Mouse (Mus musculus) monocyte, adult 2 months (primary cell): ENCODE data around the gene Prlr.

Source experiments
- DNase-seq, 2 experiments: peaks; one replicate each; pipeline ENCODE4 v3.0.0; 2022; ENCODE audit warnings: low spot score in 2 of 2, low read depth in 1 of 2

Gene Prlr

GRCm38 (mm10) chr15:10228636-10229035, 51.6 kb downstream of the Prlr start:
- no peak for DNase-seq

- no peak for DNase-seq
These were observed 58.9 kb downstream of the Prlr start for GRCm38 (mm10) chr15:10235977-10236376.

GRCm38 (mm10) chr15:10236812-10237211, 59.8 kb downstream of the Prlr start:
- DNase-seq: no peak

GRCm38 (mm10) chr15:10238454-10238853, 61.4 kb downstream of the Prlr start:
- DNase-seq: no peak

- DNase-seq: no peak
These were observed 63.3 kb downstream of the Prlr start for GRCm38 (mm10) chr15:10240228-10240795.

GRCm38 (mm10) chr15:10242250-10242649, 65.2 kb downstream of the Prlr start:
- no peak for DNase-seq

- DNase-seq: no peak
These were observed 72.2 kb downstream of the Prlr start for GRCm38 (mm10) chr15:10249285-10249684.

- no peak for DNase-seq
These were observed 73.7 kb downstream of the Prlr start for GRCm38 (mm10) chr15:10250784-10251183.

GRCm38 (mm10) chr15:10252526-10252925, 75.5 kb downstream of the Prlr start:
- DNase-seq: no peak

- no peak for DNase-seq
These were observed 85.2 kb downstream of the Prlr start for GRCm38 (mm10) chr15:10262219-10262618.

GRCm38 (mm10) chr15:10262641-10263040, 85.6 kb downstream of the Prlr start:
- no peak for DNase-seq

GRCm38 (mm10) chr15:10263420-10263819, 86.4 kb downstream of the Prlr start:
- no peak for DNase-seq

GRCm38 (mm10) chr15:10264885-10265284, 87.8 kb downstream of the Prlr start:
- DNase-seq: no peak

GRCm38 (mm10) chr15:10267251-10267650, 90.2 kb downstream of the Prlr start:
- DNase-seq: no peak

- DNase-seq: no peak
These were observed 99.3 kb downstream of the Prlr start for GRCm38 (mm10) chr15:10276386-10276785.

- DNase-seq: no peak
These were observed 100.4 kb downstream of the Prlr start for GRCm38 (mm10) chr15:10277461-10277860.

- DNase-seq: no peak
These were observed 104.5 kb downstream of the Prlr start for GRCm38 (mm10) chr15:10281546-10281945.

- no peak for DNase-seq
These were observed 106.6 kb downstream of the Prlr start for GRCm38 (mm10) chr15:10283661-10284060.

GRCm38 (mm10) chr15:10296570-10296969, 119.5 kb downstream of the Prlr start:
- DNase-seq: no peak

GRCm38 (mm10) chr15:10298058-10298457, 121.0 kb downstream of the Prlr start:
- no peak for DNase-seq

- no peak for DNase-seq
These were observed 122.4 kb downstream of the Prlr start for GRCm38 (mm10) chr15:10299467-10299866.

- DNase-seq: no peak
These were observed 129.4 kb downstream of the Prlr start for GRCm38 (mm10) chr15:10306461-10306860.

GRCm38 (mm10) chr15:10311826-10312225, 134.8 kb downstream of the Prlr start:
- no peak for DNase-seq
